Mouse (Mus musculus): ENCODE data around the gene Pnpla5.

DNA sequence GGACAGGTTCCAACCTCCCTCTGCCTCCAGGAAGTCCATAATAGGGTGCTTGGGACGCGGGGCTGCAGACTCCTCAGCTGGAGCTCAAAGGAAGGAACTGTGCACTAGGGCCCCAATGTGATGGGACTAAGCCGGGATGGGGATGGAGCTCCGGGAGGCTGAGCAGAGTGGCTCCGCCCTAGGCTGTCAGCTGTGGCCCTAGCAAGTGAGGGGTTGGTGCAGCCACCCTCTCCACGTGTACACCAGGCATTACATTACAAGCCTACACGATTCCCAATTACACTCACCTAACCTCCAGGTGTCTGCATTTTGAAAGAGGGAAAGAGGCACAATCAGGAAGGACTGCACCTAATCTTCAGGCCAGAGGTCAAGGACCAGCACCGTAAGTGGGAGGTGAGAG, at the start of gene Pnpla5:
- no peak for TF ChIP-seq CTCF (IDR thresholded peaks at IDR 0.05; ENCODE audit: low read depth)
- no peak for TF ChIP-seq EP300 (IDR thresholded peaks at IDR 0.05; ENCODE audit: low read depth)

All from liver, postnatal 0 days (tissue).